Mouse (Mus musculus) testis, adult 2 months (tissue): ENCODE measurements around the gene Heatr5a. TPM values are rescaled to one million over a fixed set of nuclear protein-coding genes. Genes with fewer than 3 reads are reported as not detected.

Experiments
- H3K27ac ChIP-seq: fragments of 200-500 bp; 2 replicates; pipeline ENCODE4 v1.5.1; 2012; ENCODE audit warnings: low read depth, low read length; ENCODE audit not compliant: control insufficient read depth, insufficient read depth
- H3K27me3 ChIP-seq: fragments of 200-500 bp; 2 replicates; pipeline ENCODE4 v1.6.1; 2012; ENCODE audit warnings: mild to moderate bottlenecking, low read length, moderate library complexity; ENCODE audit not compliant: control insufficient read depth, insufficient read depth
- H3K36me3 ChIP-seq: fragments of 200-500 bp; 2 replicates; pipeline ENCODE4 v1.6.1; 2012; ENCODE audit warnings: mild to moderate bottlenecking, low read length; ENCODE audit not compliant: control insufficient read depth, insufficient read depth
- H3K4me1 ChIP-seq: fragments of 200-500 bp; 2 replicates; pipeline ENCODE4 v1.6.1; 2012; ENCODE audit warnings: low read length; ENCODE audit not compliant: control insufficient read depth, insufficient read depth
- H3K4me3 ChIP-seq: fragments of 200-500 bp; 2 replicates; pipeline ENCODE4 v1.5.1; 2012; ENCODE audit warnings: low read depth, mild to moderate bottlenecking, low read length, moderate library complexity, mixed read lengths; ENCODE audit not compliant: control insufficient read depth
- CTCF ChIP-seq: fragments of 200-500 bp; IDR thresholded peaks from 2 replicates; pipeline ENCODE4 v1.5.1; 2012; ENCODE audit warnings: low read depth, mild to moderate bottlenecking, inconsistent platforms, low read length, moderate library complexity; ENCODE audit not compliant: control insufficient read depth, insufficient read depth, insufficient replicate concordance
- POLR2A ChIP-seq: fragments of 200-500 bp; IDR thresholded peaks from 2 replicates; pipeline ENCODE4 v1.6.1; 2012; ENCODE audit warnings: low read depth, mild to moderate bottlenecking, inconsistent platforms, low read length, moderate library complexity; ENCODE audit not compliant: control insufficient read depth
- polyA plus RNA-seq: library from polyadenylated mRNA; depleted of rRNA; stranded (reverse); fragments of >200 nt; gene quantifications from 2 replicates; pipeline ENCODE4 v1.2.3, GENCODE M21; 2012

The Heatr5a gene
- polyA plus RNA-seq, 1 experiment, result 19.6 TPM

- TF ChIP-seq CTCF (no peak), POLR2A (no peak)
- no peaks in the 10 kb centered on the region for H3K36me3 ChIP-seq
These were observed 87.8 kb downstream of the Heatr5a start for GRCm38 (mm10) chr12:51883297-51883805.

GRCm38 (mm10) chr12:51882606-51883296 is 88.4 kb downstream of the Heatr5a start:
- no peak overlapping the region for H3K4me3 ChIP-seq
- TF ChIP-seq POLR2A (no peak), CTCF (no peak)
- H3K36me3 ChIP-seq, result no peaks in the 10 kb centered on the region
- no peak overlapping the region for H3K27ac ChIP-seq
- H3K4me1 ChIP-seq, result no peaks in the 10 kb centered on the region
- no peaks in the 10 kb centered on the region for H3K27me3 ChIP-seq

More at GRCm38 (mm10) chr12:51883297-51883805, 87.8 kb downstream of the Heatr5a start:
- Histone ChIP-seq H3K27ac (no peak overlapping the region; the same call in 1 of the 2 replicates), H3K4me1 (no peaks in the 10 kb centered on the region), H3K4me3 (no peak overlapping the region), H3K27me3 (no peaks in the 10 kb centered on the region)

GRCm38 (mm10) chr12:51881775-51882174 is 89.3 kb downstream of the Heatr5a start:
- TF ChIP-seq POLR2A, result no peak
- no peak for TF ChIP-seq CTCF
- Histone ChIP-seq H3K4me3 (no peak overlapping the region), H3K27ac (no peak overlapping the region), H3K36me3 (no peaks in the 10 kb centered on the region), H3K4me1 (no peaks in the 10 kb centered on the region), H3K27me3 (no peaks in the 10 kb centered on the region)

GRCm38 (mm10) chr12:51871446-51872144 is 99.5 kb downstream of the Heatr5a start:
- Histone ChIP-seq H3K27me3 (no peaks in the 10 kb centered on the region), H3K4me3 (no peak overlapping the region), H3K27ac (no peak overlapping the region), H3K36me3 (no peaks in the 10 kb centered on the region), H3K4me1 (no peaks in the 10 kb centered on the region)
- TF ChIP-seq POLR2A, result no peak

- H3K4me3 ChIP-seq, result no peak overlapping the region
- TF ChIP-seq CTCF, result no peak
- TF ChIP-seq POLR2A, result no peak
- no peaks in the 10 kb centered on the region; the same call in 1 of the 2 replicates for H3K4me1 ChIP-seq
- H3K36me3 ChIP-seq, result no peaks in the 10 kb centered on the region
- no peaks in the 10 kb centered on the region for H3K27me3 ChIP-seq
- no peak overlapping the region for H3K27ac ChIP-seq
These were observed 101.6 kb downstream of the Heatr5a start for GRCm38 (mm10) chr12:51869511-51869910.

GRCm38 (mm10) chr12:51867076-51867475 is 104.0 kb downstream of the Heatr5a start:
- no peak overlapping the region for H3K27ac ChIP-seq
- no peak overlapping the region for H3K4me3 ChIP-seq
- H3K36me3 ChIP-seq, result no peaks in the 10 kb centered on the region
- TF ChIP-seq CTCF (no peak), POLR2A (no peak)
- H3K4me1 ChIP-seq, result no peaks in the 10 kb centered on the region; the same call in 1 of the 2 replicates
- H3K27me3 ChIP-seq, result no peaks in the 10 kb centered on the region

- peak overlapping the region; percentile 10; the same call in 1 of the 2 replicates for H3K27ac ChIP-seq
These were observed 104.8 kb downstream of the Heatr5a start for GRCm38 (mm10) chr12:51866226-51866910.

More at GRCm38 (mm10) chr12:51866226-51866910, 104.8 kb downstream of the Heatr5a start:
- Histone ChIP-seq H3K27me3 (no peaks in the 10 kb centered on the region), H3K4me1 (no peaks in the 10 kb centered on the region; the same call in 1 of the 2 replicates), H3K4me3 (no peak overlapping the region), H3K36me3 (no peaks in the 10 kb centered on the region)
- TF ChIP-seq POLR2A (no peak), CTCF (no peak)
